Mouse (Mus musculus) embryonic facial prominence, embryonic 13.5 days (tissue): Measurements from ENCODE around the gene Ccdc154. TPM values are rescaled to one million over a fixed set of nuclear protein-coding genes. Genes with fewer than 3 reads are reported as not detected.

ENCODE experiments used
- ATAC-seq: fragments of 200-750 bp; cut with Nextera tagmentation; 2 replicates; pipeline ENCODE4 v1.8.0; 2017; ENCODE audit warnings: low read depth; ENCODE audit not compliant: insufficient number of reproducible peaks, insufficient read depth, low FRiP score, low TSS enrichment
- H3K27ac ChIP-seq: fragments of 300-500 bp; sonication (generic); 2 replicates; pipeline ENCODE4 v1.5.1; 2015; ENCODE audit warnings: moderate library complexity, mild to moderate bottlenecking, inconsistent platforms
- H3K27me3 ChIP-seq: fragments of 300-500 bp; sonication (generic); 2 replicates; pipeline ENCODE4 v1.6.1; 2015; ENCODE audit warnings: mild to moderate bottlenecking, inconsistent platforms
- H3K36me3 ChIP-seq: fragments of 300-500 bp; sonication (generic); 2 replicates; pipeline ENCODE4 v1.6.1; 2015; ENCODE audit warnings: mild to moderate bottlenecking, inconsistent platforms
- H3K4me1 ChIP-seq: fragments of 300-500 bp; sonication (generic); 2 replicates; pipeline ENCODE4 v1.6.1; 2015; ENCODE audit warnings: inconsistent platforms
- H3K4me2 ChIP-seq: fragments of 300-500 bp; sonication (generic); 2 replicates; pipeline ENCODE4 v1.6.1; 2015; ENCODE audit warnings: moderate library complexity, mild to moderate bottlenecking, inconsistent platforms
- H3K4me3 ChIP-seq: fragments of 300-500 bp; sonication (generic); 2 replicates; pipeline ENCODE4 v1.5.1; 2015; ENCODE audit warnings: mild to moderate bottlenecking, inconsistent platforms
- H3K9ac ChIP-seq: fragments of 300-500 bp; sonication (generic); 2 replicates; pipeline ENCODE4 v1.6.1; 2015; ENCODE audit warnings: mild to moderate bottlenecking, inconsistent platforms
- H3K9me3 ChIP-seq: fragments of 300-500 bp; sonication (generic); 2 replicates; pipeline ENCODE4 v1.6.1; 2016; ENCODE audit warnings: inconsistent platforms
- WGBS: fragments of 180-500 bp; shearing (Covaris S2); methylation state at CpG from one replicate; pipeline ENCODE4 v1.1.7; 2015; ENCODE audit warnings: mixed read lengths; 5-methylcytosine and 5-hydroxymethylcytosine counted together
- polyA plus RNA-seq: library from polyadenylated mRNA; unstranded; fragments of >200 nt; fragmentation: Nextera tagmentation; extraction: Ambion mirVana; gene quantifications from 2 replicates; pipeline ENCODE4 v1.2.1, GENCODE M21; 2015

The Ccdc154 gene
- polyA plus RNA-seq, 1 experiment from 2014 or later, result not detected

- no peaks in the 10 kb centered on the region for H3K9me3 ChIP-seq
- H3K27ac ChIP-seq, result no peak overlapping the region
- H3K4me3 ChIP-seq, result no peak overlapping the region
- H3K4me2 ChIP-seq, result no peak overlapping the region
- no peak overlapping the region for H3K9ac ChIP-seq
- H3K36me3 ChIP-seq, result peaks cover 15% of the 10 kb centered on the region; the same call in 1 of the 2 replicates
- H3K4me1 ChIP-seq, result peaks cover 9% of the 10 kb centered on the region
- no peak for ATAC-seq
- 89% methylated on average over 6 of the region's 6 CpGs for WGBS
- no peaks in the 10 kb centered on the region for H3K27me3 ChIP-seq
These were observed 26.6 kb upstream of the Ccdc154 start for GRCm38 (mm10) chr17:25135622-25136021.

- Histone ChIP-seq H3K27ac (no peak overlapping the region), H3K9me3 (no peaks in the 10 kb centered on the region), H3K4me3 (no peak overlapping the region), H3K4me2 (no peak overlapping the region), H3K4me1 (peaks cover 8% of the 10 kb centered on the region), H3K9ac (no peak overlapping the region), H3K27me3 (no peaks in the 10 kb centered on the region), H3K36me3 (peaks cover 18% of the 10 kb centered on the region; the same call in 1 of the 2 replicates)
- no peak for ATAC-seq
- WGBS, result 97% methylated on average over 1 of the region's 1 CpGs
These were observed 23.5 kb upstream of the Ccdc154 start for GRCm38 (mm10) chr17:25138803-25139202.

- H3K9ac ChIP-seq, result no peak overlapping the region
- peaks cover 27% of the 10 kb centered on the region; the same call in 1 of the 2 replicates for H3K36me3 ChIP-seq
- 75% methylated on average over 4 of the region's 4 CpGs for WGBS
These were observed 22.3 kb upstream of the Ccdc154 start for GRCm38 (mm10) chr17:25139960-25140359.

GRCm38 (mm10) chr17:25163387-25163786 lies 1.1 kb downstream of the Ccdc154 start:
- WGBS, result 66% methylated on average over 7 of the region's 7 CpGs
- Histone ChIP-seq H3K27me3 (no peaks in the 10 kb centered on the region), H3K4me3 (no peak overlapping the region), H3K9ac (peak overlapping the region; percentile 37; the same call in 1 of the 2 replicates), H3K36me3 (peaks cover 36% of the 10 kb centered on the region), H3K9me3 (no peaks in the 10 kb centered on the region), H3K27ac (no peak overlapping the region), H3K4me2 (no peak overlapping the region), H3K4me1 (no peaks in the 10 kb centered on the region)
- no peak for ATAC-seq

More at GRCm38 (mm10) chr17:25139960-25140359, 22.3 kb upstream of the Ccdc154 start:
- no peak for ATAC-seq
- no peak overlapping the region for H3K27ac ChIP-seq
- H3K4me3 ChIP-seq, result no peak overlapping the region
- no peak overlapping the region for H3K4me2 ChIP-seq
- no peaks in the 10 kb centered on the region for H3K4me1 ChIP-seq
- H3K9me3 ChIP-seq, result no peaks in the 10 kb centered on the region
- no peaks in the 10 kb centered on the region for H3K27me3 ChIP-seq

GRCm38 (mm10) chr17:25164770-25165169 lies 2.5 kb downstream of the Ccdc154 start:
- no peaks in the 10 kb centered on the region for H3K27me3 ChIP-seq
- H3K4me3 ChIP-seq, result no peak overlapping the region
- no peaks in the 10 kb centered on the region for H3K9me3 ChIP-seq
- WGBS, result 88% methylated on average over 3 of the region's 3 CpGs
- ATAC-seq, result no peak
- no peak overlapping the region for H3K4me2 ChIP-seq
- H3K27ac ChIP-seq, result no peak overlapping the region
- no peaks in the 10 kb centered on the region for H3K4me1 ChIP-seq
- H3K36me3 ChIP-seq, result peaks cover 24% of the 10 kb centered on the region
- H3K9ac ChIP-seq, result no peak overlapping the region

- Histone ChIP-seq H3K27ac (no peak overlapping the region), H3K9me3 (no peaks in the 10 kb centered on the region)
- no peak for ATAC-seq
These were observed 3.9 kb downstream of the Ccdc154 start for GRCm38 (mm10) chr17:25165970-25166671.

GRCm38 (mm10) chr17:25169706-25170105 lies 7.4 kb downstream of the Ccdc154 start:
- WGBS, result 88% methylated on average over 2 of the region's 2 CpGs
- H3K27ac ChIP-seq, result no peak overlapping the region
- no peak overlapping the region for H3K9ac ChIP-seq
- no peak overlapping the region for H3K4me3 ChIP-seq
- H3K4me1 ChIP-seq, result no peaks in the 10 kb centered on the region
- no peak overlapping the region for H3K4me2 ChIP-seq
- no peak for ATAC-seq
- H3K27me3 ChIP-seq, result no peaks in the 10 kb centered on the region
- H3K36me3 ChIP-seq, result no peaks in the 10 kb centered on the region
- H3K9me3 ChIP-seq, result no peaks in the 10 kb centered on the region

More at GRCm38 (mm10) chr17:25165970-25166671, 3.9 kb downstream of the Ccdc154 start:
- Histone ChIP-seq H3K4me3 (no peak overlapping the region), H3K9ac (no peak overlapping the region), H3K36me3 (peaks cover 11% of the 10 kb centered on the region), H3K4me1 (no peaks in the 10 kb centered on the region), H3K27me3 (no peaks in the 10 kb centered on the region), H3K4me2 (no peak overlapping the region)
- 59% methylated on average over 6 of the region's 6 CpGs for WGBS

GRCm38 (mm10) chr17:25172558-25172957 lies 10.3 kb downstream of the Ccdc154 start:
- no peak for ATAC-seq
- H3K9ac ChIP-seq, result 0 out of 2 replicates have a peak overlapping the region, but pooled peaks have one; percentile 40
- H3K4me2 ChIP-seq, result no peak overlapping the region
- 94% methylated on average over 3 of the region's 3 CpGs for WGBS
- H3K4me1 ChIP-seq, result peaks cover 8% of the 10 kb centered on the region; the same call in 1 of the 2 replicates
- no peaks in the 10 kb centered on the region for H3K36me3 ChIP-seq
- H3K9me3 ChIP-seq, result no peaks in the 10 kb centered on the region
- peaks cover 6% of the 10 kb centered on the region; the same call in 1 of the 2 replicates for H3K27me3 ChIP-seq
- no peak overlapping the region for H3K4me3 ChIP-seq
- no peak overlapping the region for H3K27ac ChIP-seq

GRCm38 (mm10) chr17:25175411-25175810 lies 13.2 kb downstream of the Ccdc154 start, which contains the start of gene Gm38655:
Gene Gm38655 (minus strand): TSS chr17:25175471.
- Histone ChIP-seq H3K9me3 (no peaks in the 10 kb centered on the region), H3K4me1 (peaks cover 8% of the 10 kb centered on the region; the same call in 1 of the 2 replicates), H3K27ac (no peak within 1 kb of the TSS), H3K36me3 (no peaks in the 10 kb centered on the region), H3K4me2 (no peak within 1 kb of the TSS), H3K4me3 (no peak within 1 kb of the TSS), H3K9ac (no peak within 1 kb of the TSS; the same call in 1 of the 2 replicates), H3K27me3 (peaks cover 9% of the 10 kb centered on the region; the same call in 1 of the 2 replicates)
- 39% methylated on average over 9 of the region's 9 CpGs for WGBS
- ATAC-seq, result no peak; the same call in 1 of the 2 replicates

- Histone ChIP-seq H3K4me2 (peak overlapping the region; percentile 99), H3K9ac (0 out of 2 replicates have a peak overlapping the region, but pooled peaks have one; percentile 91), H3K9me3 (no peaks in the 10 kb centered on the region), H3K36me3 (no peaks in the 10 kb centered on the region), H3K27me3 (peaks cover 10% of the 10 kb centered on the region; the same call in 1 of the 2 replicates), H3K27ac (no peak overlapping the region), H3K4me3 (peak overlapping the region; percentile 96; the same call in 1 of the 2 replicates), H3K4me1 (peaks cover 23% of the 10 kb centered on the region)
- ATAC-seq, result no peak
These were observed 21.0 kb downstream of the Ccdc154 start for GRCm38 (mm10) chr17:25183232-25183631.

GRCm38 (mm10) chr17:25184129-25184691 lies 21.9 kb downstream of the Ccdc154 start, which contains the start of gene BC003965:
Gene BC003965 (plus strand): TSS chr17:25184554.
- peaks cover 10% of the 10 kb centered on the region; the same call in 1 of the 2 replicates for H3K27me3 ChIP-seq
- H3K4me1 ChIP-seq, result peaks cover 26% of the 10 kb centered on the region
- H3K27ac ChIP-seq, result peak within 1 kb of the TSS; percentile 93
- no peaks in the 10 kb centered on the region for H3K9me3 ChIP-seq
- under 1% methylated on average over 50 of the region's 50 CpGs for WGBS
- peak within 1 kb of the TSS; percentile 99 for H3K4me2 ChIP-seq
- H3K9ac ChIP-seq, result peak within 1 kb of the TSS; percentile 91
- peak; percentile 70 for ATAC-seq
- H3K4me3 ChIP-seq, result peak within 1 kb of the TSS; percentile 96
- H3K36me3 ChIP-seq, result no peaks in the 10 kb centered on the region
